Mouse (Mus musculus) forelimb bud, embryonic 11.5 days (tissue): Measurements from ENCODE around the gene Gcnt2.

Experiments
- DNase-seq: peaks from one replicate; pipeline ENCODE4 v3.0.0-alpha.2; 2012; ENCODE audit warnings: low read depth, low spot score

The Gcnt2 gene

GRCm38 (mm10) chr13:40901831-40902459 lies 42.4 kb downstream of the Gcnt2 start:
- DNase-seq, result no peak

GRCm38 (mm10) chr13:40904080-40904479 lies 44.5 kb downstream of the Gcnt2 start:
- no peak for DNase-seq

- no peak for DNase-seq
These were observed 47.0 kb downstream of the Gcnt2 start for GRCm38 (mm10) chr13:40906528-40906927.

GRCm38 (mm10) chr13:40907274-40907673 lies 47.7 kb downstream of the Gcnt2 start:
- no peak for DNase-seq

- no peak for DNase-seq
These were observed 48.5 kb downstream of the Gcnt2 start for GRCm38 (mm10) chr13:40908044-40908443.

GRCm38 (mm10) chr13:40909060-40909459 lies 49.5 kb downstream of the Gcnt2 start:
- DNase-seq, result no peak

- no peak for DNase-seq
These were observed 50.5 kb downstream of the Gcnt2 start for GRCm38 (mm10) chr13:40910047-40910446.

- no peak for DNase-seq
These were observed 52.4 kb downstream of the Gcnt2 start for GRCm38 (mm10) chr13:40911951-40912350.

- DNase-seq, result no peak
These were observed 54.0 kb downstream of the Gcnt2 start for GRCm38 (mm10) chr13:40913395-40914018.

- no peak for DNase-seq
These were observed 54.6 kb downstream of the Gcnt2 start for GRCm38 (mm10) chr13:40914053-40914585.

GRCm38 (mm10) chr13:40916321-40917160 lies 57.0 kb downstream of the Gcnt2 start:
- peak; percentile 66 for DNase-seq

GRCm38 (mm10) chr13:40917161-40918091 lies 57.9 kb downstream of the Gcnt2 start:
- peak; percentile 46 for DNase-seq

GRCm38 (mm10) chr13:40921326-40922059 lies 61.9 kb downstream of the Gcnt2 start:
- DNase-seq, result no peak

- no peak for DNase-seq
These were observed 62.8 kb downstream of the Gcnt2 start for GRCm38 (mm10) chr13:40922311-40922877.

- no peak for DNase-seq
These were observed 64.3 kb downstream of the Gcnt2 start for GRCm38 (mm10) chr13:40923756-40924315.

GRCm38 (mm10) chr13:40928192-40928898 lies 68.8 kb downstream of the Gcnt2 start:
- DNase-seq, result no peak

GRCm38 (mm10) chr13:40931871-40932270 lies 72.3 kb downstream of the Gcnt2 start:
- peak; percentile 59 for DNase-seq

GRCm38 (mm10) chr13:40932573-40932972 lies 73.0 kb downstream of the Gcnt2 start:
- no peak for DNase-seq

- DNase-seq, result no peak
These were observed 74.8 kb downstream of the Gcnt2 start for GRCm38 (mm10) chr13:40934341-40934740.
